Mouse (Mus musculus) large intestine, adult 2 months (tissue): ENCODE results near the gene Zpbp2. TPM values are rescaled to one million over a fixed set of nuclear protein-coding genes. Genes with fewer than 3 reads are reported as not detected.
"Not testable (repeated sequence)": the region's sequence is repeated elsewhere in the genome, so short reads cannot be mapped to it uniquely, and the experiment has no call there.

Experiments used
- DNase-seq: peaks from one replicate; pipeline ENCODE4 v3.0.0-alpha.2; 2012; ENCODE audit warnings: low read depth, low spot score
- WGBS: fragments of 180-500 bp; shearing (Covaris S2); methylation state at CpG from one replicate; pipeline ENCODE4 v1.1.7; 2018; 5-methylcytosine and 5-hydroxymethylcytosine counted together
- polyA plus RNA-seq: library from polyadenylated mRNA; depleted of rRNA; stranded (reverse); fragments of >200 nt; gene quantifications from 2 replicates; pipeline ENCODE4 v1.2.3, GENCODE M21; 2012

The Zpbp2 gene
- polyA plus RNA-seq, 1 experiment = 0.31 TPM

DNA sequence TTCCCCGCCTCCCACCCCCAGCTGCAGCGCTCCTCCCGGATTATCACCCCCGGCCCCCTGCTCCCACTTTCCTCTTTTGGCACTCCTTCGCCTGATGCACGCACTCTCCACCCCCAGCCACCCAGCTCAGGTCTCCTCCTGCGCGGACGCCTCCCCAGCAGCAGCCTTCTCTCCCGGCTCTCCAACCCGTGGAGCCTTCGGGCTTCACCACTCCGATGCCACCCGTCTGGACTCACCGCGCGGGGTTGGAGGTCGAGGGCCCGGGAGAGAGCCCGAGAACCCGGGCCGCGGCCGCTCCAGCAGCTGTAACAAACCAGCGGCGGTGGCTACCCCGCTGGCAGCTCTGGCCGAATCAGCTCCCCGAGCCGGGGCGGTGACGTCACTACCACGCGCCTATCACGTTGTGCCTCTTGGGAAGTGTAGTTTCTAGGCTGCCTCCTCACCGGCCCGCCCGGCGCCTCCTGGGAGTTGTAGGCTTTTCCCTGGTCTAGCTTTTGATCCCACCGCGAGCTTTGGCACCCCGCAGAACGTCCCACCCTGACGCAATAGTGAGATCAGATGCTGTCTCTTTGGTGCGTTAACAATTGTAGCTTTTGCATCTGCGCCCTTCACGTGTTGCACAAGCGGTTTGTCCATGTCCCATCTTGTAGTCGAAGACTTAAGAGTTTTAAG, 36.1 kb downstream of the Zpbp2 start, which contains the start of gene Ormdl3:
TSS of gene Ormdl3 (minus strand) at position 477 of the 672 bp plus-strand sequence.
- WGBS = under 1% methylated on average over 49 of the region's 49 CpGs
- peak; percentile 94 for DNase-seq

DNA sequence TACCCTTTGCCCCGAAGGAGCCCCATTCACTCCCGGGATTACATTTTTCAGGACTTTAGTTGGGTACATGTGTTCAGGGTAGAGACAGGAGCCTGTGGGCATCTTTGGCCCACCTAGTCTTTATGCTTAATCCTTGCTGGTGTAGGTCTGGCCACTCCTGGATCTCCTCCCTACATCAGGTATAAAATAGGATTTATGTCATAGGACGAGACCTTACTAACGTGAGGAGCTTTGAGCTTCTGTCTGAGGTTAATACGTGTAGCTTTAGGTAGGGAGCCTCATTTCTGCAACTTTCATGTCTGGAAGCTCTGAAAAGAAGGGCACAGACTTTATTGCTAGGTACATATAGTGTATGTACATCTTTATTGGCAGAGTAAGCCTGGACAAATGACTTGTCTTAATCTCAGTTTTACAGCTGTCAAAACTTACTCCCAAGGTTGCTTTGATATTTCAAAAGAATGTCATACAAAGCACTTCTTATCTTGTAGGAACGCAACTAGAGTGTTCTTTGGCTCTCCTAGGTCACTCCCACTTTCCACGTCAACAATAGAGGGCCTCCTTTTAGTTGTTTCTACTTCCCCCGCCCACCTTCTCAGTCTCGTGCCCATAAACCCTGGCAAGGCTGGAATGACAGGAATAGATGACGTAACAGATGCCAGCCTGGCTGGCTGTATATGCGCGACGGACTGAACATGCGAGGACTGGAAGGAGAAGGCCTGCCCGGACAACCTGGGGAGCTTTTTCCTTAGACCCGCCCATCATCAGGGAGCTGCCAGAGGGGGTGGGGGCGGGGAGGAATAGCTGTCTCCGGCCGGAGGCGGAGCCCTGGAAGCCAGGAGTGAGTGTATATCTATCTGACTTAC, 37.0 kb downstream of the Zpbp2 start:
- DNase-seq = peak; percentile 92
- 4% methylated on average over 20 of the region's 20 CpGs for whole genome bisulfite sequencing

DNA sequence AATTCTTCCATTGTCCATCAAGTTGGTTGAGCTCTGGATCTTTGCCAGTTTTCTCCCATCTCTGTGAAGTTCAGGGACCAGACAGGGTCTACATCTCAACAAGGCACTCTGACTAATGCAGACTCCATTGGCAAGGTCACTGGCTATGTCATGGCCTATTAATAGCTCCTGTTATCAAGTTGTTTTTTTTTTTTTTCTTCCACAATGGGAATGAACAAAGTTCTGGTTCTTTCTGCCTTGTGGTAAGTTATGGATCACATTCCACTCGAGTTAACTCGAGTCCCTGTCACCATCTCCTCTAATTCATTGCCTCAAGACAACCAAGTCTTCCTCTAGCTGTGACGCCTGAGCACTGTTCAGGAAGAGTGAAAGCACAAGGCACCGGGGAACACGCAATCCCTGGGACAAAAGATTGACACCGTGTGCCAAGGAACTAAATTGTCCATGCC, 38.0 kb downstream of the Zpbp2 start:
- 54% methylated on average over 6 of the region's 6 CpGs for WGBS
- no peak for DNase-seq

DNA sequence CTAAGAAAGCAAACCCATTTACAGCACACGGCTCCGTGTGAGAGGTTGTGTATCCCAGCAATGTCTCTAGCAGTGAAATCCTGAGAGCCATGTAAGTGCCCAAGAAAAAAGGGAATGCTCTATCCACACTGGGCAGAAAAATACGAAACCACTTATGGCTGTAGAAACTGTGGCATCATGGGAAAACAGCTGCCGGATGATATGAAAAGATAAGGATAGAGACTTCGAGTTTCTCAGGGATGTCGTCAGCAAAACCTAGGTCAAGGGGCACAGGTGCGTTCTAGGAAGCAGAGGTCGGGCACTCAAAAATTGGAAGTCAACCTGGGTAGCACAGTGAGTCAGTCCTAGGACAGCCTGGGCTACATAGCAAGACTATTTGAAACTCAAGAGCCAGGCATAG, 38.4 kb downstream of the Zpbp2 start:
- 72% methylated on average over 8 of the region's 8 CpGs for WGBS
- DNase-seq = no peak

DNA sequence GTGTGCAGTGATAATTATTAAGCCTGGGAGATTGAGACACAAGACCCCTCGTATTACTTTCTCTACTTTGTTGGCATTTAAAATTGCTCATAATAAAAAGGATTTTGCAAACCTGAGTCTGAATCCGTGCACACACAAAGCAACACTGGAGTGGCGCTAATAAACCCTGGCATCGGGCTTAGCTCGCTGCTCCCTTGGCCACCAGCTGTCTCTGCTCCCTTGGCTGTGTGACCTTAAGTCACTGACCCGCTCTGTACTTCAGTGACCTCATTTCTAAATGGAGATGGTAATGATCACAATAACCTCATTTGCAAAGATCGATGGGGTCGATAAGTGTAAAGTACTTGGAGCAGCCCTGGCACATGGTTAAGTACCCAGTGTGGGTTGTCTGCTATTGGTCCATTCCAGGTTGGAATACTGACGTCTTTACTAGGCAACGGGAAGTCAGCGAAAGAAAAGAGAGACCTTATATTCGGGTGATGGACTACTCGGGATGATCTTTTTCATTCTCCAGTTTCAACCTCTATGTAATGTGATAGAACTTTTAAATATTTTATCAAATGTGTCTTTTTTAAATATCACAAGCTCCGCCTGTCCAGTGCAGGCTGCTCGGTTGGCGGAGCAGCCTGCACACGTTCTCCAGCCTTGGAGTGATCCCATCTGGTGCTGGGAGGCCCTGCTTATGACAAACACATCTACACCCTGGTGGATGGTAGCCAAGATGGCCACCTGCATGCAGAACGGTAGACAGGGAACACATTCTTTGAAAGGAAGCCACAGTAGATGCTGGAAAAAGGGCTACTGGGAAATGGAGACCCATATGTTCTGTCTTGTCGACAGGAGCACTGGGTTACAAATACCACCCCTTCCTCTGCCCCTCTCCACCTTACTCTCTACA, 39.9 kb downstream of the Zpbp2 start:
- no peak for DNase-seq
- 56% methylated on average over 19 of the region's 19 CpGs for WGBS

DNA sequence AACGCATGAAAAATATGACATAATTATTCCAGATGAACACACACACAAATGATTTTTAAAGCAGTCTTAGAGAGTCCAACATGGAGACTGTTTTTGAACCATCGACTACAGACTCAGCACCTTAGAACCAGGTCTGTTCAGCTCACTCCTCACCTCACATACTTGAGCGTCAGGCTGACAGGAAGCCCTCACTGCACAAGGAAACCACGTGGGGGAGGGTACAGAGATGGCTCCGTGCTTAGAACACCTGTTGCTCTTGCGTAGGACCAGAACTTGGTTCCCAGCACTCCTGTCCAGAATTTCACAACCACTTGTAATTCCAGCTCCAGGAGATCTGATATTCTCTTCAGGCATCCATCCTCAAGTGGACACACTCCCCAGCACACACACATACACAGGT, 44.1 kb downstream of the Zpbp2 start:
- 67% methylated on average over 6 of the region's 6 CpGs for WGBS
- DNase-seq = no peak

DNA sequence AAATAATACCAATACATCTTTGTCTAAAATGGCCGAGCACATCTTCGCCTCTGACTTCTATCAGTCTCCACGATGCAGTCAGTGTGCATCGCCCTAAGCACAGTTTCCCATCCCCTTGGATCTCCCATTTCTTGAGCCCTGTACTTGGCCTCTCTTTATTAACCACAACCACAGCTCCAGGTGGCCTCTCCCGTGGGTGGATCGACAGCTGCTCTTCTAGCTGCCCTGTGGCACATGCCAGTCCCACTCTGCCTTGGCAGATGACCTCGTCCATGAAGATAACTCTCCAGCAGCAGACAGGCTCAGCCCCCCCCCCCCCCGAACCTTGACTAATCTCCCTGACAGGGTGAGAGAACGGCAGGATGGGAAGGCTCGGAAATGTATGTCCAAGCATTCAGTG, 44.6 kb downstream of the Zpbp2 start:
- WGBS = 64% methylated on average over 10 of the region's 10 CpGs
- DNase-seq = no peak

DNA sequence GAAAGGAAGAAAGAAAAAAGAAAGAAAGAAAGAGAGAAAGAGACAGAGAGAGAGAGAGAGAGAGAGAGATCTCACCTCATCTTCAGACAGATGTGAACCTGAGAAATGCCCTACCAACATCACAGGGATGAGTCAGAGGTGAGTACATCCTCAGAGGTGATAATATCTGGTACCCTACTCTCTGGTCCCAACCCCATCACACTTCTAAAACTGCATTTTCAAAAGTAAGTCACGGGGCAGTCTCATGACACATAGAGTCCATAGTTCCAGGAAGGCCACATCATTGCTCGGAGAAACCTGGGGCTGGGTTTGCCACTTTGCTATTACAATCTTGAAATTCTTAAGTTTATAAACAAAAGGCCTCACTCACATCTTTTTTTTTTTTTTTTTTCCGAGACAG, 45.1 kb downstream of the Zpbp2 start:
- 46% methylated on average over 3 of the region's 3 CpGs for WGBS
- DNase-seq = no peak

DNA sequence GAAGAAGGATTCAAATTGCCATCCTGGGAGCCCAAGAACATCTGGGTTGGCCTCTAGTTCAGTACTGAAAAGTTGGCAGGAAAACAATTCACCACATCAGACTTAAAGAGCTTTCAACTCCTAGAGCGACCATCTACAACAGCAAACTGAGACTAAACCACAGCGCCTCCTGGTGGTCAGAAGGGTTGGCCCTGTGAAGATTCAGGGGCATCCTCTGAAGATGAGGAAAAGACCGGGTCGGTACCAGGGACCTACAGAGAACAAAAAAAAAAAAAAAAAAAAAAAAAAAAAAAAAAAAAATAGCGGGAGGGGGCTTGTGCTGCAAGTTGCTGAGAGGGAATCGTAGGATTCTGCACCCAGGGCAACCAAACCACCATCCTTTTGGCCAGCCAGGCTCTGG, 46.5 kb downstream of the Zpbp2 start:
- WGBS = 24% methylated on average over 6 of the region's 6 CpGs
- no peak for DNase-seq

DNA sequence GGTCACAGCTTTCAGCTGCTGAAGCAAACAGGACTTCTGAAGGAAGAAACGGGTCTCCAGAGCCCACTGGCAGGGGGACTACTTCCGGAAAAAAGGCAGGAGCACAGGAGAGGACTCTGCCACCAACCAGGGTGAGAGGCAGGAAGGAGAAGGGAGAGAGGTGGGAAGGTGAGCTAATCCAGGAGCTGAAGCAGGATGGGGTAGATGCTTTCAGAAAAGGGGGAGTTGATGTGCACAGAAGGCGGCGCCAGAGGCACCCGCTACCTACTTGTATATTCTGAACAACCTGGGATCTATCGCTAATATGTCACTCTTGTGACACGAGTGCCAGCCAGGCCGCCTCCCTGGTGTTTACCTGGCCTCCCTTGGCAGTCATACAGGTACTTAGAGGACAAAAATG, 47.1 kb downstream of the Zpbp2 start, which contains the start of gene Lrrc3c:
TSS of gene Lrrc3c (plus strand) at position 301 of the 400 bp plus-strand sequence.
- no peak for DNase-seq
- WGBS = 72% methylated on average over 8 of the region's 8 CpGs

DNA sequence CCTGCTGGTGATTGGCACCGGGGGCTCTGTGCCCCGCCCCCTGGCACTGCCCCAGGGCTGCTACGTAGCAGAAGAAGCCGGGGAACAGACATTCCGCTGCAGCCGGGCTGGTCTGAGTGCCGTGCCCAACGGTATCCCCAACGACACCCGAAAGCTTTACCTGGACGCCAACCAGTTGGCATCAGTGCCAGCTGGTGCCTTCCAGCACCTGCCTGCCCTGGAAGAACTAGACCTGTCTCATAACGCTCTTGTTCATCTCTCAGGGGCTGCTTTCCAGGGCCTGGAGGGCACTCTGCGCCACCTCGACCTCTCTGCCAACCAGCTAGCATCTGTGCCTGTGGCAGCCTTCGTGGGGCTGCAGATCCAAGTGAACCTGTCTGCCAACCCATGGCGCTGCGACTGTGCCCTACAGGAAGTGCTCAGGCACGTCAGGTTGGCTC, 48.0 kb downstream of the Zpbp2 start:
- WGBS = 41% methylated on average over 18 of the region's 18 CpGs
- no peak for DNase-seq

DNA sequence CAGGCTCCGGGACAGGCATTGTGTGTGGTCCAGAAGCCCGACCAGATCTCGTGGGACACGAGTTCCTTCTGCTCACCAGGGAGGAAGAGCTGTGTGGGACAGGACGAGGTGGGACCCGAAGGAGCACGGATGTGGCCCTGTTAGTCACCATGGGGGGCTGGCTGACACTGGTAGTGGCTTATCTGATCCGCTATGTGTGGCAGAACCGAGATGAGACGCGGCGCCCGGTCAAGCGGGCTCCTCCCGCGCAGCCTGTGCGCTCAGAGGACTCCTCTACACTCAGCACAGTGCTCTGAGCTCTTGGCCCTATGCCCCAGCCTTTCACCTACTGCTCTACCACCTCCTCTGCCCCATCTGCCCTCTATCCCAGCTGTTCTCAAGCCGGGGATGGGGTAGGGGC, 48.4 kb downstream of the Zpbp2 start:
- 28% methylated on average over 18 of the region's 18 CpGs for WGBS
- no peak for DNase-seq

DNA sequence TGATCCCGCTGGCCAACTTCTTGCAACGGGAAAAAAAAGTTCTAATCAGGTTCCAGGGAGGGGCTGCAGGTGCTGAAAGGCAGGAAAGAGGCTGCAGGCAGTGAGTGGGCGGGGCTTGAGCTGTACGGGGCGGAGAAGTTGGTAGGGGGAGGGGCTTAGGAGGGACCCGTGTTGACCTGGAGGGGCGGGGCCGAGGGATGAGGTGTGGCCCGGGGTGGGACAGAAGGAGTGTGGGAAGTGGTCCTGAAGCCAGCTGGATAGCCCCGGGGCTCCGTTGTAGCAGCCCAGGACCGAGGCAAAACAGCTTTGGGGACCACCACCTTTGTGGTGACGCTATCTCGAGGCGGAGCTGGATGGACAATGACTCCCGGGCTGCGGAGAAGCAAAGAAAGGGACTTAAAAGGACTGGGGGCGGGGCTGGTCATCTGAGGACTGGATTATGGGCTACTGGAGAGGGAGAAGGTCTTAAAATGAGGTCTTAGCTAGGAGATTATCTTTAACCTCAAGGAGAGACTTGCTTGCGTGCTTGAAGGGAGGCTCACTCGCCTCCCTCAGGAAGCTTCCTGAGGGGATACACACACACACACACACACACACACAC, 51.3 kb downstream of the Zpbp2 start:
- no peak for DNase-seq
- 4% methylated on average over 20 of the region's 20 CpGs for WGBS

DNA sequence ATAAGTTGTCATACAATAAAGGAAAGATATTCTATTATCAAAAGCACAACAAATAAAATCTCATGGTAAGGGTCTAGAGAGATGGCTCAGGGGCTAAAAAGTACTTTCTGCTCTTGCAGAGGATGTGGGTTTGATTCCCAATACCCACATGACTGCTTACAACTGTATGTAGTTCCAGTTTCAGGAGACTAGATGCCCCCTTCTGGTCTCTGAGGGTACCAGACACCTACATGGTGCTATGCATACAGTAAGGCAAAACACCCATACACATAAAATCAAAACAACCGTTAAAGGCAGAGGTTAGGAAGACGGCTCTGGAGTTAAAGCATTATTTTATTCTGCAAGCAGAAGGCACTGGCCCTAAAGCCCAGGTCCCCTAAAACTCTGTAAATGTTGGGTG, 53.1 kb downstream of the Zpbp2 start:
- no peak for DNase-seq
- WGBS = 68% methylated on average over 2 of the region's 2 CpGs

DNA sequence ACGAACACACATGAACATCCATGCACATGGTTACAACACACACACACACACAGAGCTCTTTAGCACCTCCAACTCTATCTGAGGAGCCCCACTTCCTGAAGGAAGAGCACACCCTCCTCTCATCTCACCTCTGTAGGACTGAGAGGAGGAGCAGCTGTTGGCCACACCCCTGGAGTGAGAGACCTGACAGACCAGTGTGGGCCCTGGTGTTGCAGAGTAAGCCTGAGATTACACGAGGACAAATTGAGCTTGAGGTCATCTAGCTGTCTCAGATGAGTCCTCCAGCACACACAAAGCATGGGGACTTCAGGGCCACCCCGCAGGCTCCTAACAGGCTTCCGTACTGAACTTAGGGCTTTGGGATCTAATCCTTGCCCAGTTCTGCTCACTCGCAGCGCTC, 54.0 kb downstream of the Zpbp2 start:
- WGBS = 63% methylated on average over 6 of the region's 6 CpGs
- DNase-seq = not testable (repeated sequence)

DNA sequence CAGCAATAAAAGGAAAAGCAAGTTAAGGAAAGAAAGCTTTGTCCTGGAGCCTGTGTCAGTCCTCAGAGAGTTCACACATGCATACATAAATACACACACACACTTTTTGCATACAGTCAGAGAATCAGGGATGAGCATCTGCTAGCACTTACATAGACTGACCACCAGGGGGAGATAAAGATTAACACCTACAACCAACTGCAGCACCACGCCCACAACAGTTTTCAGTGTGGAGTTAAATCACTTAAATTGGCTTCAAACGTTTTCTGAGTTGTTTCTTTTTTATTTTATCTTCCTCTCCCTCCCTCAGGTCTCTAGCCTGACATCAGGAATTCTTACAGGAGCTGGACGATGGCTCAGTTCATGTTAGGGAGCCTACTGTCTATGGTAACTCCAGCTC, 55.9 kb downstream of the Zpbp2 start:
- no peak for DNase-seq
- WGBS = 9% methylated on average over 3 of the region's 3 CpGs
